Mouse (Mus musculus) activated CD4-positive, CD25-positive, alpha-beta regulatory T cell, adult 9 weeks (primary cell): Measurements from ENCODE around the gene Vmn1r180. TPM values are rescaled to one million over a fixed set of nuclear protein-coding genes. Genes with fewer than 3 reads are reported as not detected.

Source experiments
- polyA plus RNA-seq: library from polyadenylated mRNA; unstranded; fragments of 100-300 nt; shearing (Covaris generic); gene quantifications from one replicate; pipeline ENCODE4 v1.2.1, GENCODE M21; 2017

Vmn1r180 gene
- not detected for polyA plus RNA-seq

DNA sequence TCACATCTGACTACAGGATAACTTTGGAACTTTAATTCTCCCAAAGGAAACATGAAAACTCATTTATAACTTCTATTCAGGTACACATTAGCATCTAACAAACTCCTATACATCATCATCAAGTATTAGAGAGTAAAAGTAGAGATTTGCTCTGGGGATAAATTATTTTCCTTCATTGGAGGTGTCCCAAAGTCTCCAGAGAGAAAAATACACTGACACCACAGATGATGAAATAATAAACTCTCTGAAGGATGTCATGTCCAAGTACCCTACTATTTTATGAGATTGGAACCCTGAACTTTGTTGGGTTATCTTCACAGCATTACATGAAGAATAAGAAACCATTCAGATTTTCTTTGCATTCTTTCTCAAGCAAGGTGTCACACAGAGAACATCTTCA, at the start of gene Vmn1r180:
TSS of gene Vmn1r180 (plus strand) at position 301 of the 400 bp plus-strand sequence.

DNA sequence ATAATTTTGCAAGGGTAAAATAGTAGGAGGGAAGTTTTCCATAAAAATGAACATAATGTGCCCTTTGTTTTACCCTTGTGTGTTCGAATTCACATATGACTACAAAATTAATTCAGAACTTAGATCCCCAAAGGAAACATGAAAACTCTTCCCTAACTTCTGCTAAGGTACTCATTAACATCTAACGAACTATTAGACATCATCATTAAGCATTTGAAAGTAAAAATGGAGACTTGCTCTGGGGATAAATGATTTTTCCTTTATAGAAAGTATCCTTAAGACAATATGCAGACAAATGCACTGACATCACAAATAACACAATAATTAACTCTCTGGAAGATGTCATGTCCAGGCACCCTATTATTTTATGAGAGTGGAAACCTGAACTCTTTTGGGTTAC, 23.8 kb upstream of the Vmn1r180 start, which contains the start of gene Vmn1r179:
TSS of gene Vmn1r179 (plus strand) at position 301 of the 400 bp plus-strand sequence.

DNA sequence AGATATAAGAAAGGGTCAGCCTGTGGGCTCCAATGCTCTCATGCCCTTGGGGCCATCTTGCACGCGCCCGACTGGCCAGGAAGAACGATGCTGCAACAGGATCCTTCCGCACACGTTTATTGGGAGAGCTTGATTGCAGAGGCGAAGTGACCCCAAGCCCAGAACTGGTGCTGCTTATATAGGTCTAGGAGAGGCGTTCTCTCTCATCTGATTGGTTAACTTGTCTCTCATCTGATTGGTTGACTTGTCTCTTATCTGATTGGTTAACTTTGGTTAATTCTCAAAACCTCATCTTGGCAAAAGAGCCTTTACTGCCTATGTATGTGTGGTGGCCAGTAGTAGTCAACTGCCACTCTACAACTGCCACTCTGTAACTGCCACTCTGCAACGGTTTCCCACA, 23.9 kb downstream of the Vmn1r180 start, which contains the start of gene Vmn1r181:
TSS of gene Vmn1r181 (plus strand) at position 301 of the 400 bp plus-strand sequence.

GRCm38 (mm10) chr7:24001391-24001790, 51.0 kb downstream of the Vmn1r180 start, which contains the start of gene V1rd19:
TSS of gene V1rd19 (plus strand) at chr7:24001691.

Other genes starting within 250 kb of the Vmn1r180 start
- not detected for gene Vmn1r173, start 249.9 kb upstream of the Vmn1r180 start, polyA plus RNA-seq
- not detected for gene Vmn1r174, start 198.4 kb upstream of the Vmn1r180 start, polyA plus RNA-seq
- gene Vmn1r175, start 140.0 kb upstream of the Vmn1r180 start, polyA plus RNA-seq, result not detected
- not detected for gene Vmn1r176, start 113.3 kb upstream of the Vmn1r180 start, polyA plus RNA-seq
- not detected for gene Vmn1r177, start 84.2 kb upstream of the Vmn1r180 start, polyA plus RNA-seq
- gene Vmn1r178, start 58.6 kb upstream of the Vmn1r180 start, polyA plus RNA-seq, result not detected
- gene Vmn1r179, start 23.7 kb upstream of the Vmn1r180 start, polyA plus RNA-seq, result not detected
- gene Vmn1r181, start 24.0 kb downstream of the Vmn1r180 start, polyA plus RNA-seq, result not detected
- not detected for gene V1rd19, start 51.1 kb downstream of the Vmn1r180 start, polyA plus RNA-seq
- 0.05 TPM for gene Vmn1r183, start 102.6 kb downstream of the Vmn1r180 start, polyA plus RNA-seq
- gene Zfp180, start 131.3 kb downstream of the Vmn1r180 start, polyA plus RNA-seq, result 35.7 TPM
- 1.1 TPM for gene Zfp112, start 161.7 kb downstream of the Vmn1r180 start, polyA plus RNA-seq
- gene Zfp235, start 183.5 kb downstream of the Vmn1r180 start, polyA plus RNA-seq, result 19.9 TPM
- gene Zfp114, start 224.4 kb downstream of the Vmn1r180 start, polyA plus RNA-seq, result 1.7 TPM